Mouse (Mus musculus): ENCODE measurements at regions not wholly inside any gene's neighbourhood (a gene's known extent, or its start where the extent isn't known, plus 50 kb on each side); places are given as distances from the start of the nearest gene placed in this dataset.
"Not testable (repeated sequence)": the region's sequence is repeated elsewhere in the genome, so short reads cannot be mapped to it uniquely, and the experiment has no call there.

- H3K27me3 ChIP-seq (ENCODE audit: control insufficient read depth, insufficient read depth, low read length), result no peaks in the 10 kb centered on the region
- WGBS, result 78% methylated on average over 6 of the region's 6 CpGs
- TF ChIP-seq POLR2A (IDR thresholded peaks at IDR 0.05; ENCODE audit: borderline replicate concordance, insufficient read depth, low read length) (no peak), CTCF (IDR thresholded peaks at IDR 0.05; ENCODE audit: borderline replicate concordance, insufficient read depth, low read depth, low read length) (no peak)
- H3K4me1 ChIP-seq (ENCODE audit: control insufficient read depth, insufficient read depth, low read length), result no peaks in the 10 kb centered on the region; the same call in 1 of the 2 replicates
- DNase-seq, result no peak
- H3K27ac ChIP-seq (ENCODE audit: insufficient read depth, low read length), result no peak overlapping the region
- H3K4me3 ChIP-seq (replicated peaks; ENCODE audit: insufficient read depth, low read depth, low read length), result no peak overlapping the region
Measured at GRCm38 (mm10) chr14:33719651-33720050, 130.6 kb downstream of the Ptpn20 start.

- H3K4me3 ChIP-seq (replicated peaks; ENCODE audit: insufficient read depth, low read depth, low read length); H3K27ac ChIP-seq (ENCODE audit: insufficient read depth, low read length); DNase-seq; H3K27me3 ChIP-seq (ENCODE audit: control insufficient read depth, insufficient read depth, low read length); H3K4me1 ChIP-seq (ENCODE audit: control insufficient read depth, insufficient read depth, low read length): not testable (repeated sequence)
- WGBS, result 94% methylated on average over 5 of the region's 5 CpGs
Measured at GRCm38 (mm10) chr14:33722379-33723145, 133.6 kb downstream of the Ptpn20 start.

- no peaks in the 10 kb centered on the region for H3K27me3 ChIP-seq (ENCODE audit: control insufficient read depth, insufficient read depth, low read length)
- no peak overlapping the region for H3K4me3 ChIP-seq (replicated peaks; ENCODE audit: insufficient read depth, low read depth, low read length)
- 84% methylated on average over 10 of the region's 10 CpGs for WGBS
- DNase-seq, result no peak
- no peaks in the 10 kb centered on the region for H3K4me1 ChIP-seq (ENCODE audit: control insufficient read depth, insufficient read depth, low read length)
- no peak overlapping the region for H3K27ac ChIP-seq (ENCODE audit: insufficient read depth, low read length)
- TF ChIP-seq CTCF (IDR thresholded peaks at IDR 0.05; ENCODE audit: borderline replicate concordance, insufficient read depth, low read depth, low read length) (no peak), POLR2A (IDR thresholded peaks at IDR 0.05; ENCODE audit: borderline replicate concordance, insufficient read depth, low read length) (no peak)
Measured at GRCm38 (mm10) chr14:33726500-33726899, 137.5 kb downstream of the Ptpn20 start.

- no peak overlapping the region for H3K4me3 ChIP-seq (replicated peaks; ENCODE audit: insufficient read depth, low read depth, low read length)
- peaks cover 3% of the 10 kb centered on the region; the same call in 1 of the 2 replicates for H3K4me1 ChIP-seq (ENCODE audit: control insufficient read depth, insufficient read depth, low read length)
- 44% methylated on average over 14 of the region's 14 CpGs for WGBS
- no peak overlapping the region for H3K27ac ChIP-seq (ENCODE audit: insufficient read depth, low read length)
- no peak for DNase-seq
- TF ChIP-seq POLR2A (IDR thresholded peaks at IDR 0.05; ENCODE audit: borderline replicate concordance, insufficient read depth, low read length) (no peak), CTCF (IDR thresholded peaks at IDR 0.05; ENCODE audit: borderline replicate concordance, insufficient read depth, low read depth, low read length) (no peak)
- H3K27me3 ChIP-seq (ENCODE audit: control insufficient read depth, insufficient read depth, low read length), result no peaks in the 10 kb centered on the region
Measured at GRCm38 (mm10) chr14:33729115-33729884, 140.3 kb downstream of the Ptpn20 start.

GRCm38 (mm10) chr14:33732698-33733097 lies 143.7 kb downstream of the Ptpn20 start:
- Histone ChIP-seq H3K4me3 (replicated peaks; ENCODE audit: insufficient read depth, low read depth, low read length) (no peak overlapping the region), H3K27ac (ENCODE audit: insufficient read depth, low read length) (no peak overlapping the region), H3K27me3 (ENCODE audit: control insufficient read depth, insufficient read depth, low read length) (no peaks in the 10 kb centered on the region; the same call in 1 of the 2 replicates), H3K4me1 (ENCODE audit: control insufficient read depth, insufficient read depth, low read length) (peaks cover 7% of the 10 kb centered on the region; the same call in 1 of the 2 replicates)
- 31% methylated on average over 5 of the region's 5 CpGs for WGBS
- DNase-seq, result peak in 1 of 2 experiments; percentile 10
- TF ChIP-seq POLR2A (IDR thresholded peaks at IDR 0.05; ENCODE audit: borderline replicate concordance, insufficient read depth, low read length), result no peak
- TF ChIP-seq CTCF (IDR thresholded peaks at IDR 0.05; ENCODE audit: borderline replicate concordance, insufficient read depth, low read depth, low read length), result no peak

GRCm38 (mm10) chr14:33734446-33735043 lies 145.5 kb downstream of the Ptpn20 start:
- TF ChIP-seq POLR2A (IDR thresholded peaks at IDR 0.05; ENCODE audit: borderline replicate concordance, insufficient read depth, low read length) (no peak), CTCF (IDR thresholded peaks at IDR 0.05; ENCODE audit: borderline replicate concordance, insufficient read depth, low read depth, low read length) (no peak)
- H3K27ac ChIP-seq (ENCODE audit: insufficient read depth, low read length), result no peak overlapping the region
- H3K4me1 ChIP-seq (ENCODE audit: control insufficient read depth, insufficient read depth, low read length), result peaks cover 7% of the 10 kb centered on the region; the same call in 1 of the 2 replicates
- no peak overlapping the region for H3K4me3 ChIP-seq (replicated peaks; ENCODE audit: insufficient read depth, low read depth, low read length)
- 4% methylated on average over 5 of the region's 5 CpGs for WGBS
- no peaks in the 10 kb centered on the region; the same call in 1 of the 2 replicates for H3K27me3 ChIP-seq (ENCODE audit: control insufficient read depth, insufficient read depth, low read length)
- peak; percentile 63 to 75 for DNase-seq

- H3K4me1 ChIP-seq (ENCODE audit: control insufficient read depth, insufficient read depth, low read length), result peaks cover 7% of the 10 kb centered on the region; the same call in 1 of the 2 replicates
- H3K27ac ChIP-seq (ENCODE audit: insufficient read depth, low read length), result no peak overlapping the region
- WGBS, result 37% methylated on average over 3 of the region's 3 CpGs
- no peak overlapping the region for H3K4me3 ChIP-seq (replicated peaks; ENCODE audit: insufficient read depth, low read depth, low read length)
- H3K27me3 ChIP-seq (ENCODE audit: control insufficient read depth, insufficient read depth, low read length), result no peaks in the 10 kb centered on the region; the same call in 1 of the 2 replicates
- TF ChIP-seq POLR2A (IDR thresholded peaks at IDR 0.05; ENCODE audit: borderline replicate concordance, insufficient read depth, low read length), result no peak
- no peak for TF ChIP-seq CTCF (IDR thresholded peaks at IDR 0.05; ENCODE audit: borderline replicate concordance, insufficient read depth, low read depth, low read length)
- DNase-seq, result no peak
Measured at GRCm38 (mm10) chr14:33735653-33736052, 146.6 kb downstream of the Ptpn20 start.
